Comparison of ENCODE assay signal across 25 mouse cellular contexts in genomic region chr15:32751991-32752390, GRCm38 (mm10).
"Had no signal": no experiment of that assay in that cellular context is flagged by ENCODE, and none has a peak within 500 bp of the region (broad histone marks: within the 10 kb centered on the region; RNA-seq: fewer than 3 reads in every experiment).

No protein-coding gene starts in this region.

- H3K27me3 ChIP-seq: heart, embryonic 12.5 days; hindbrain, embryonic 12.5 days; intestine, embryonic 15.5 days; limb, embryonic 13.5 days; limb, embryonic 15.5 days; liver, embryonic 12.5 days had no signal

- H3K36me3 ChIP-seq: heart, embryonic 10.5 days; heart, embryonic 12.5 days; hindbrain, embryonic 10.5 days; hindbrain, embryonic 12.5 days; intestine, embryonic 15.5 days; limb, embryonic 13.5 days; limb, embryonic 15.5 days; liver, embryonic 12.5 days had no signal

- H3K9ac ChIP-seq: heart, embryonic 12.5 days; hindbrain, embryonic 12.5 days; hindbrain, embryonic 14.5 days; intestine, embryonic 15.5 days; limb, embryonic 13.5 days; limb, embryonic 15.5 days; liver, embryonic 12.5 days; liver, embryonic 14.5 days had no signal

- H3K9me3 ChIP-seq: heart, embryonic 10.5 days; heart, embryonic 12.5 days; hindbrain, embryonic 10.5 days; hindbrain, embryonic 12.5 days; intestine, embryonic 15.5 days; limb, embryonic 13.5 days; limb, embryonic 15.5 days; liver, embryonic 12.5 days had no signal

- H3K4me2 ChIP-seq: heart, embryonic 12.5 days; hindbrain, embryonic 12.5 days; hindbrain, embryonic 14.5 days; intestine, embryonic 15.5 days; limb, embryonic 13.5 days; limb, embryonic 15.5 days; liver, embryonic 12.5 days had no signal

- H3K4me1 ChIP-seq: heart, embryonic 10.5 days; heart, embryonic 12.5 days; hindbrain, embryonic 10.5 days; hindbrain, embryonic 12.5 days; intestine, embryonic 15.5 days; limb, embryonic 13.5 days; limb, embryonic 15.5 days; liver, embryonic 12.5 days had no signal

- ATAC-seq: hindbrain, embryonic 16.5 days; inflammation-experienced regulatory T-cells, adult 6 months; intestine, embryonic 15.5 days; intestine, postnatal 0 days; liver, embryonic 12.5 days had no signal

- H3K27ac ChIP-seq: heart, embryonic 10.5 days; hindbrain, embryonic 10.5 days; hindbrain, embryonic 12.5 days; hindbrain, embryonic 14.5 days; intestine, embryonic 15.5 days; limb, embryonic 13.5 days; limb, embryonic 15.5 days; liver, embryonic 12.5 days; liver, embryonic 14.5 days had no signal

- H3K4me3 ChIP-seq: heart, embryonic 10.5 days; heart, embryonic 12.5 days; hindbrain, embryonic 10.5 days; hindbrain, embryonic 12.5 days; intestine, embryonic 15.5 days; limb, embryonic 13.5 days; limb, embryonic 15.5 days; liver, embryonic 12.5 days had no signal

- DNase-seq: gastrocnemius, postnatal 25 days; heart, adult 18-20 months; heart, postnatal 10 days; heart, postnatal 4 days; kidney, adult 18-20 months; kidney, adult 8-10 months; kidney, postnatal 10 days; kidney, postnatal 36 days; layer of hippocampus, adult 9-11 months; layer of hippocampus, postnatal 36 days; left cerebral cortex, postnatal 4 days; lung, adult 18-20 months had no signal
